Mouse (Mus musculus): ENCODE measurements around the gene Nagpa. TPM values are rescaled to one million over a fixed set of nuclear protein-coding genes. Genes with fewer than 3 reads are reported as not detected.

Nagpa gene
- polyA plus RNA-seq (2014; fragmentation: Nextera tagmentation; extraction: Ambion mirVana): 9.8 and 10.4 TPM in 2 replicates

GRCm38 (mm10) chr16:5203668-5204433 is at the start of gene Nagpa:
TSS of gene Nagpa (minus strand) at chr16:5204012.
- ATAC-seq (ENCODE audit: low FRiP score): peak; percentile 91
- H3K4me3 ChIP-seq (ENCODE audit: low read depth, low read length): peak within 1 kb of the TSS; percentile 85
- no peaks in the 10 kb centered on the region for H3K27me3 ChIP-seq (ENCODE audit: control insufficient read depth, insufficient read depth, low read length)
- peak within 1 kb of the TSS; percentile 91 for H3K4me2 ChIP-seq (replicated peaks; ENCODE audit: low read depth, low read length)
- H3K9ac ChIP-seq (ENCODE audit: low read depth, low read length): peak within 1 kb of the TSS; percentile 68
- H3K27ac ChIP-seq (ENCODE audit: low read depth, low read length): no peak within 1 kb of the TSS
- H3K9me3 ChIP-seq (ENCODE audit: control insufficient read depth, low read length): no peaks in the 10 kb centered on the region
- peak; percentile 94 for DNase-seq (ENCODE audit: low spot score)
- H3K4me1 ChIP-seq (replicated peaks; ENCODE audit: control insufficient read depth, insufficient read depth, low read length): no peaks in the 10 kb centered on the region
- WGBS: 5% methylated on average over 39 of the region's 40 CpGs
- no peaks in the 10 kb centered on the region for H3K36me3 ChIP-seq (ENCODE audit: control insufficient read depth, insufficient read depth, low read length)

DNA sequence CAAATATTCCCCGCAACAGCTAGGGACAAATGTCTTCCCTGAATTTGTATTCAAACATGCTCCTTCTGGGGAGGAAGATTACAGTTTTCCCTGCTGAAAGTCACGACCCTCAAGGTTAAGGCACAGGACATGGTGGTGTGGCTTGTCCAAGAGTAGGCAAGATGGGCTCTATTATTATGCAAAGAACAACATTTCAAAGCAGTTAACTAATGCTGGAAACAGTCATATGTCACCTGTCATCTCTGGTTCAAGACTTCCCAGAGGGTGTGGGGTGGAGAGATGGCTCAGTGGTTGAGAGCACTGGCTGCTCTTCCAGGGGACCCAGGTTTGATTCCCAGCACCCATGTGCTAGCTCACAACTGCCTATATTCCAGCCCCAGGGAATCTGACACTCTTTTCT is 48.4 kb upstream of the Nagpa start:
- Histone ChIP-seq H3K4me3 (ENCODE audit: low read depth, low read length) (no peak overlapping the region), H3K27me3 (ENCODE audit: control insufficient read depth, insufficient read depth, low read length) (no peaks in the 10 kb centered on the region), H3K9me3 (ENCODE audit: control insufficient read depth, low read length) (no peaks in the 10 kb centered on the region), H3K36me3 (ENCODE audit: control insufficient read depth, insufficient read depth, low read length) (no peaks in the 10 kb centered on the region), H3K9ac (ENCODE audit: low read depth, low read length) (no peak overlapping the region), H3K27ac (ENCODE audit: low read depth, low read length) (no peak overlapping the region), H3K4me2 (replicated peaks; ENCODE audit: low read depth, low read length) (no peak overlapping the region), H3K4me1 (replicated peaks; ENCODE audit: control insufficient read depth, insufficient read depth, low read length) (0 out of 2 replicates have a peak, but pooled peaks cover 3% of the 10 kb centered on the region)
- DNase-seq (ENCODE audit: low spot score): no peak
- WGBS: 83% methylated on average over 2 of the region's 2 CpGs
- ATAC-seq (ENCODE audit: low FRiP score): no peak

- Histone ChIP-seq H3K9me3 (ENCODE audit: control insufficient read depth, low read length) (no peaks in the 10 kb centered on the region), H3K27me3 (ENCODE audit: control insufficient read depth, insufficient read depth, low read length) (no peaks in the 10 kb centered on the region), H3K27ac (ENCODE audit: low read depth, low read length) (no peak overlapping the region), H3K36me3 (ENCODE audit: control insufficient read depth, insufficient read depth, low read length) (no peaks in the 10 kb centered on the region), H3K4me1 (replicated peaks; ENCODE audit: control insufficient read depth, insufficient read depth, low read length) (0 out of 2 replicates have a peak, but pooled peaks cover 3% of the 10 kb centered on the region), H3K4me2 (replicated peaks; ENCODE audit: low read depth, low read length) (no peak overlapping the region), H3K4me3 (ENCODE audit: low read depth, low read length) (no peak overlapping the region), H3K9ac (ENCODE audit: low read depth, low read length) (no peak overlapping the region)
- DNase-seq (ENCODE audit: low spot score) (no peak), ATAC-seq (ENCODE audit: low FRiP score) (no peak)
- 91% methylated on average over 3 of the region's 3 CpGs for WGBS
Observed at GRCm38 (mm10) chr16:5250891-5251290, 47.1 kb upstream of the Nagpa start.

DNA sequence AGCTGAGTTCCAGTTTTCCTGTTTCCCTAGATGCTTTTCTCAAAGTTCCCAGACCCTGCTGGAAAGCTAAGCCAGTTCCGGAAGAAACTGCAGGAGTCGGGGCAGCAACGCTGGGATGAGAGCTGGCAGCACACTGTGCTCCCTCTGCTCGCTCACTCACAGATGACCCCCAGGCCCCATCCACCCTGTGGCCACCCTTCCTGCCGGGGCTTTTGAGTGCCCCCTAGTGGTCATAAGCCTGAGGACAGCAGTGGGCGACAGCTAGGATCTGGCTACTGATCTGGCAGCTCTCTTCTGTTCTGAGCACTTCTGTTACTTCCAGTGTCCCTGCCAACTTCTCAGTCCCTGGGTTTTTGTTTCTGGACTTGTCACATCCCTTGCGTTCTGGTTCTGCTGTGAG is 40.6 kb upstream of the Nagpa start:
- Histone ChIP-seq H3K4me1 (replicated peaks; ENCODE audit: control insufficient read depth, insufficient read depth, low read length) (no peaks in the 10 kb centered on the region), H3K36me3 (ENCODE audit: control insufficient read depth, insufficient read depth, low read length) (no peaks in the 10 kb centered on the region), H3K27me3 (ENCODE audit: control insufficient read depth, insufficient read depth, low read length) (no peaks in the 10 kb centered on the region), H3K27ac (ENCODE audit: low read depth, low read length) (no peak overlapping the region), H3K9me3 (ENCODE audit: control insufficient read depth, low read length) (no peaks in the 10 kb centered on the region), H3K9ac (ENCODE audit: low read depth, low read length) (no peak overlapping the region), H3K4me3 (ENCODE audit: low read depth, low read length) (no peak overlapping the region), H3K4me2 (replicated peaks; ENCODE audit: low read depth, low read length) (no peak overlapping the region)
- ATAC-seq (ENCODE audit: low FRiP score) (peak; percentile 51; the same call in 1 of the 2 replicates), DNase-seq (ENCODE audit: low spot score) (peak; percentile 68)
- WGBS: 32% methylated on average over 7 of the region's 7 CpGs

DNA sequence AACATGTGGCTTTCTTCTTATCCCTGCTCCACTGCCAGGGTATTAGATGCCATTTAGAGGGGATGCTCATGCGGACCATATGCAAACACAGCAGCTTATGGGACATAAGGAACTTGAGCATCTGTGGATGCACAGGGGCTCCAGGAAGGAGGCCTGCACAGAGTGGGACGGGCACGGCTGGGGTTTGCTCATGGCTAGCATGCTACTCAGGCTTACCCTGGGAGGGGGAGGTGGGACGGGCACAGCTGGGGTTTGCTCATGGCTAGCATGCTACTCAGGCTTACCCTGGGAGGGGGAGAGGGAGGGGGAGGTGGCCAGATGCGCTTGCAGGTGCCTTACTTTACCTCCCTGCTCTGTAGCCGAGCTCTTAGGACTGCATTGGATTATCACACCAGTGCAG is 39.1 kb upstream of the Nagpa start:
- 93% methylated on average over 6 of the region's 6 CpGs for WGBS
- no peak overlapping the region for H3K9ac ChIP-seq (ENCODE audit: low read depth, low read length)
- H3K4me2 ChIP-seq (replicated peaks; ENCODE audit: low read depth, low read length): no peak overlapping the region
- H3K27ac ChIP-seq (ENCODE audit: low read depth, low read length): no peak overlapping the region
- no peaks in the 10 kb centered on the region for H3K27me3 ChIP-seq (ENCODE audit: control insufficient read depth, insufficient read depth, low read length)
- H3K9me3 ChIP-seq (ENCODE audit: control insufficient read depth, low read length): no peaks in the 10 kb centered on the region
- H3K4me1 ChIP-seq (replicated peaks; ENCODE audit: control insufficient read depth, insufficient read depth, low read length): no peaks in the 10 kb centered on the region
- H3K4me3 ChIP-seq (ENCODE audit: low read depth, low read length): no peak overlapping the region
- DNase-seq (ENCODE audit: low spot score) (no peak), ATAC-seq (ENCODE audit: low FRiP score) (no peak)
- H3K36me3 ChIP-seq (ENCODE audit: control insufficient read depth, insufficient read depth, low read length): no peaks in the 10 kb centered on the region

- no peak for ATAC-seq (ENCODE audit: low FRiP score)
- no peak for DNase-seq (ENCODE audit: low spot score)
- WGBS: 92% methylated on average over 4 of the region's 4 CpGs
- Histone ChIP-seq H3K4me1 (replicated peaks; ENCODE audit: control insufficient read depth, insufficient read depth, low read length) (no peaks in the 10 kb centered on the region), H3K27ac (ENCODE audit: low read depth, low read length) (no peak overlapping the region), H3K9ac (ENCODE audit: low read depth, low read length) (no peak overlapping the region), H3K4me2 (replicated peaks; ENCODE audit: low read depth, low read length) (no peak overlapping the region), H3K27me3 (ENCODE audit: control insufficient read depth, insufficient read depth, low read length) (no peaks in the 10 kb centered on the region), H3K4me3 (ENCODE audit: low read depth, low read length) (no peak overlapping the region), H3K36me3 (ENCODE audit: control insufficient read depth, insufficient read depth, low read length) (no peaks in the 10 kb centered on the region), H3K9me3 (ENCODE audit: control insufficient read depth, low read length) (no peaks in the 10 kb centered on the region)
Observed at GRCm38 (mm10) chr16:5242355-5242754, 38.5 kb upstream of the Nagpa start.

DNA sequence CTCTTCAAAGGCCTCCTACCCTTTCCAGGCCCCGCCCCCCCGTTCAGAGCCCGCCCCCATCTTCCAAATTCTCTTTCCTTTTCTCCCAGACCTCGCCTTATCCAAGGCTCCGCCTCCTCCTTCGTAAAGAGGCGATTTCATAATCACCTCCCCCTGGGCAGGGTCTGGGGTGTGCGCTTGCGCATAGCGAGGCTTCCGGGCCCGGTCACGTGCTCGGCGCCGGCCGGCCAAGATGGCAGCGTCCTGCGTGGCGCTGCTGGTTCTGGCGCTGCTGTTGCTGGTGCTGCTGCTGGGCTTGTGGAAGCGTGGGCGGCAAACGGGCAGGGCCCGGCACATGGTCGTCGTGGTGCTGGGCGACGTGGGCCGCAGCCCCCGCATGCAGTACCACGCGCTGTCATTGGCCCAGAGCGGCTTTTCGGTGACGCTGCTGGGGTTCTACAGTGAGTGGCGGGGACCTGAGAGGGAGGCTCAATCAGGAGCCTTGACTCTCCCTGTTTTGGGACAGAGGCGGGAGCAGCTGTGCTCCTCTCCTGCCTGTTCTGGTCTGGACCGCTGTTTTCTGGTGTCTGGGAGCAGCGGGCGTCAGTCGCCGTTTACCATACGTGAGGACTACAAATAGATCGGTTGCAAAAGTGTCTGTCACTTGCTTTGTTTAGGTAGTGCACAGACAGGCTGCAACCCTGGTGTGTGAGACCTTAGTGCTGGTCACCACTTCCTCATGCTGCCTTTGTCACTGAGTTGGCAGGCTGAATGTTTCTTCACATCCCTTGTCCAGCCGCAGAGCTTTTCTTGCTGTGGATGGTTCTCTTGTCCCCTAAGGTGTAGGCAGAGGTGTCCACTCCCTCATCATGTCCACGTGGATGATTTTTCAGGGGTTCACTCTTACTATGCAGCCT is 29.9 kb upstream of the Nagpa start, which contains the start of gene Alg1:
Alg1 (plus strand) TSS at position 204 of the 896 bp plus-strand sequence.
- no peaks in the 10 kb centered on the region for H3K27me3 ChIP-seq (ENCODE audit: control insufficient read depth, insufficient read depth, low read length)
- peak; percentile 97 for ATAC-seq (ENCODE audit: low FRiP score)
- H3K27ac ChIP-seq (ENCODE audit: low read depth, low read length): 0 out of 2 replicates have a peak within 1 kb of the TSS, but pooled peaks have one; percentile 0
- WGBS: 2% methylated on average over 47 of the region's 47 CpGs
- no peaks in the 10 kb centered on the region for H3K9me3 ChIP-seq (ENCODE audit: control insufficient read depth, low read length)
- H3K9ac ChIP-seq (ENCODE audit: low read depth, low read length): peak within 1 kb of the TSS; percentile 87
- no peaks in the 10 kb centered on the region for H3K36me3 ChIP-seq (ENCODE audit: control insufficient read depth, insufficient read depth, low read length)
- DNase-seq (ENCODE audit: low spot score): peak; percentile 94
- H3K4me3 ChIP-seq (ENCODE audit: low read depth, low read length): peak within 1 kb of the TSS; percentile 84
- H3K4me2 ChIP-seq (replicated peaks; ENCODE audit: low read depth, low read length): peak within 1 kb of the TSS; percentile 50
- H3K4me1 ChIP-seq (replicated peaks; ENCODE audit: control insufficient read depth, insufficient read depth, low read length): no peaks in the 10 kb centered on the region

- ATAC-seq (ENCODE audit: low FRiP score): peak; percentile 37; the same call in 1 of the 2 replicates
- H3K27me3 ChIP-seq (ENCODE audit: control insufficient read depth, insufficient read depth, low read length): no peaks in the 10 kb centered on the region
- no peak overlapping the region for H3K4me2 ChIP-seq (replicated peaks; ENCODE audit: low read depth, low read length)
- peak overlapping the region; percentile 84; the same call in 1 of the 2 replicates for H3K4me3 ChIP-seq (ENCODE audit: low read depth, low read length)
- no peak overlapping the region for H3K27ac ChIP-seq (ENCODE audit: low read depth, low read length)
- H3K36me3 ChIP-seq (ENCODE audit: control insufficient read depth, insufficient read depth, low read length): no peaks in the 10 kb centered on the region
- H3K9ac ChIP-seq (ENCODE audit: low read depth, low read length): no peak overlapping the region
- no peak for DNase-seq (ENCODE audit: low spot score)
- no peaks in the 10 kb centered on the region for H3K4me1 ChIP-seq (replicated peaks; ENCODE audit: control insufficient read depth, insufficient read depth, low read length)
- no peaks in the 10 kb centered on the region for H3K9me3 ChIP-seq (ENCODE audit: control insufficient read depth, low read length)
- WGBS: 72% methylated on average over 4 of the region's 4 CpGs
Observed at GRCm38 (mm10) chr16:5232982-5233381, 29.2 kb upstream of the Nagpa start.
